Mouse (Mus musculus) erythroblast, embryonic 14.5 days (primary cell): ENCODE results near the gene Evi5. TPM values are rescaled to one million over a fixed set of nuclear protein-coding genes. Genes with fewer than 3 reads are reported as not detected.

Source experiments
- H3K27me3 ChIP-seq: 2 replicates; pipeline ENCODE4 v1.6.1; 2012; ENCODE audit warnings: inconsistent platforms; ENCODE audit not compliant: control insufficient read depth
- H3K36me3 ChIP-seq: 2 replicates; pipeline ENCODE4 v1.6.1; 2012; ENCODE audit warnings: mild to moderate bottlenecking, inconsistent platforms; ENCODE audit not compliant: control insufficient read depth
- H3K4me1 ChIP-seq: 2 replicates; pipeline ENCODE4 v1.6.1; 2012; ENCODE audit warnings: inconsistent platforms; ENCODE audit not compliant: control insufficient read depth
- H3K4me3 ChIP-seq: replicated peaks from 2 replicates; pipeline ENCODE3; 2012; ENCODE audit warnings: moderate library complexity, mild to moderate bottlenecking, inconsistent platforms
- H3K9me3 ChIP-seq: 2 replicates; pipeline ENCODE4 v1.6.1; 2012; ENCODE audit warnings: low read length, inconsistent platforms, mixed read lengths; ENCODE audit not compliant: control insufficient read depth
- GATA1 ChIP-seq: IDR thresholded peaks from 2 replicates; pipeline ENCODE4 v1.6.1; 2012; ENCODE audit warnings: low read length, inconsistent platforms, mixed read lengths
- TAL1 ChIP-seq: IDR thresholded peaks from 3 replicates; pipeline ENCODE4 v1.6.1; 2012; ENCODE audit warnings: low read length, inconsistent platforms, mixed read lengths
- polyA plus RNA-seq: library from polyadenylated mRNA; stranded (reverse); fragments of >175 nt; gene quantifications from 2 replicates; pipeline ENCODE4 v1.2.3, GENCODE M21; 2012

Evi5 gene
- polyA plus RNA-seq, 1 experiment: 1.9 TPM

GRCm38 (mm10) chr5:107749229-107749916, 125.5 kb downstream of the Evi5 start:
- no peak for TF ChIP-seq TAL1
- TF ChIP-seq GATA1: no peak
- Histone ChIP-seq H3K4me1 (no peaks in the 10 kb centered on the region), H3K4me3 (no peak overlapping the region), H3K36me3 (peaks cover 90% of the 10 kb centered on the region), H3K9me3 (no peaks in the 10 kb centered on the region), H3K27me3 (no peaks in the 10 kb centered on the region)

- H3K4me3 ChIP-seq: no peak overlapping the region
- peaks cover 4% of the 10 kb centered on the region for H3K9me3 ChIP-seq
- TF ChIP-seq GATA1: no peak
- no peak for TF ChIP-seq TAL1
- H3K4me1 ChIP-seq: no peaks in the 10 kb centered on the region
- 0 out of 2 replicates have a peak, but pooled peaks cover 2% of the 10 kb centered on the region for H3K27me3 ChIP-seq
- peaks cover 42% of the 10 kb centered on the region for H3K36me3 ChIP-seq
Measured at GRCm38 (mm10) chr5:107739023-107739422, 135.9 kb downstream of the Evi5 start.

- TF ChIP-seq GATA1: no peak
Measured at GRCm38 (mm10) chr5:107738296-107738695, 136.6 kb downstream of the Evi5 start.

GRCm38 (mm10) chr5:107736171-107736570, 138.7 kb downstream of the Evi5 start:
- TF ChIP-seq GATA1 (no peak), TAL1 (no peak)
- peaks cover 4% of the 10 kb centered on the region for H3K9me3 ChIP-seq
- H3K27me3 ChIP-seq: peaks cover 13% of the 10 kb centered on the region
- no peaks in the 10 kb centered on the region for H3K4me1 ChIP-seq
- H3K4me3 ChIP-seq: no peak overlapping the region
- peaks cover 17% of the 10 kb centered on the region for H3K36me3 ChIP-seq

More at GRCm38 (mm10) chr5:107738296-107738695, 136.6 kb downstream of the Evi5 start:
- Histone ChIP-seq H3K4me3 (no peak overlapping the region), H3K9me3 (peaks cover 4% of the 10 kb centered on the region), H3K27me3 (0 out of 2 replicates have a peak, but pooled peaks cover 2% of the 10 kb centered on the region), H3K4me1 (no peaks in the 10 kb centered on the region), H3K36me3 (peaks cover 35% of the 10 kb centered on the region)

- Histone ChIP-seq H3K36me3 (no peaks in the 10 kb centered on the region), H3K27me3 (peaks cover 53% of the 10 kb centered on the region), H3K4me1 (no peaks in the 10 kb centered on the region), H3K9me3 (no peaks in the 10 kb centered on the region), H3K4me3 (no peak overlapping the region)
- no peak for TF ChIP-seq TAL1
- TF ChIP-seq GATA1: no peak
Measured at GRCm38 (mm10) chr5:107731844-107732243, 143.1 kb downstream of the Evi5 start.

GRCm38 (mm10) chr5:107731408-107731807, 143.5 kb downstream of the Evi5 start:
- TF ChIP-seq TAL1: no peak
- no peak for TF ChIP-seq GATA1
- no peaks in the 10 kb centered on the region for H3K9me3 ChIP-seq
- no peaks in the 10 kb centered on the region for H3K4me1 ChIP-seq
- peaks cover 57% of the 10 kb centered on the region for H3K27me3 ChIP-seq
- H3K4me3 ChIP-seq: no peak overlapping the region
- H3K36me3 ChIP-seq: no peaks in the 10 kb centered on the region

GRCm38 (mm10) chr5:107727007-107727402, 147.9 kb downstream of the Evi5 start:
- Histone ChIP-seq H3K4me3 (no peak overlapping the region), H3K4me1 (peaks cover 2% of the 10 kb centered on the region), H3K9me3 (peaks cover 4% of the 10 kb centered on the region; the same call in 1 of the 2 replicates), H3K27me3 (peaks cover 95% of the 10 kb centered on the region), H3K36me3 (no peaks in the 10 kb centered on the region)
- TF ChIP-seq GATA1 (no peak), TAL1 (no peak)

- H3K4me1 ChIP-seq: peaks cover 4% of the 10 kb centered on the region
- H3K27me3 ChIP-seq: peaks cover 96% of the 10 kb centered on the region
- H3K4me3 ChIP-seq: no peak overlapping the region
- TF ChIP-seq TAL1: no peak
- no peak for TF ChIP-seq GATA1
- no peaks in the 10 kb centered on the region for H3K36me3 ChIP-seq
- H3K9me3 ChIP-seq: peaks cover 6% of the 10 kb centered on the region; the same call in 1 of the 2 replicates
Measured at GRCm38 (mm10) chr5:107726281-107727006, 148.5 kb downstream of the Evi5 start.

- peaks cover 7% of the 10 kb centered on the region for H3K4me1 ChIP-seq
- TF ChIP-seq TAL1: no peak
- TF ChIP-seq GATA1: no peak
- H3K36me3 ChIP-seq: no peaks in the 10 kb centered on the region
- H3K27me3 ChIP-seq: peaks cover 96% of the 10 kb centered on the region
- no peak within 1 kb of the TSS for H3K4me3 ChIP-seq
- peaks cover 12% of the 10 kb centered on the region; the same call in 1 of the 2 replicates for H3K9me3 ChIP-seq
Measured at GRCm38 (mm10) chr5:107725435-107726261, 149.3 kb downstream of the Evi5 start, which contains the start of gene Gfi1. TSS of gene Gfi1 (minus strand) at chr5:107726036.
